Mouse (Mus musculus): Measurements from ENCODE around the gene Adora1.

DNA sequence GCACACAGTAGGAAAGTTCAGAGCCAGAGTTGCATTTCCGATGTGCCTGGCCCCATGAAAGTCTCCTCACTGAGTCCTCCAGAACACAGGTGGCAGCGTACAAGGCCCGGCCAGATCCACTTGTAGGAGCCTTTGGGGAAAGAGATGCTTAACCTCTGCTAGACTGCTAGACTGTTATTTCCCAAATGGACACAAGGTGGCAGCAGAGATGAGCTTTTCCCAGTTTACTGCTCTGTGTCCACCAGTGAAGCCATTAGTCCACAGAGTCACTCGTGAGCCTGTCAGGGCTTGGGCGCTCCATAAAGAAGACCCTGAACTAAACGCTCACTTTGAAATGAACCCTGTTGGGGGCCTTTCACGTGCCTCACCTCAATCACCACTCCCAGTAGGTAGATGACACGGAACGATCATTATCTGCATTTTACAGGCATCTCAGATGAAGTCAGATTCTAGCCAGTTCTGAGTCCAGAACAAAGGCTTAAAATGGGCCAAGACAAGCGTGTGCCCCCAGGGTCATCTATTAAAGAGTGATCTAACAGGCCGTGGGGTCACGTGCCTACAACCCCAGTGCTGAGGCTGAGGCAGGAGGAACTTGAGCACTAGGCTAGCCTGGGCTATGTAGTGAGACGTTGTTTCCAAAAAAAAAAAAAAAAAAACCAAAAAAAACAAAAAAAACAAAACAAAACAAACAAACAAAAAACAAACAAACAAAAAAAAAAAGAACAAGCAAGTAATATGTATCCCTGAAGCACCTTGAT, 83.4 kb downstream of the Adora1 start:
- TF ChIP-seq CTCF (conservative IDR thresholded peaks at IDR 0.05; ENCODE audit: low read length) = peak; percentile 85
- TF ChIP-seq NANOG (IDR thresholded peaks at IDR 0.05; ENCODE audit: borderline replicate concordance, low read length) = no peak

Measured in E14TG2a.4 (cell line).